Mouse (Mus musculus) small intestine, adult 2 months (tissue): ENCODE results near the gene Rnf19b. TPM values are rescaled to one million over a fixed set of nuclear protein-coding genes. Genes with fewer than 3 reads are reported as not detected.
A peak's percentile ranks its signal among the peaks of the same experiment; 100 is the strongest.

Source experiments
- H3K27ac ChIP-seq: fragments of 200-500 bp; 2 replicates; pipeline ENCODE4 v1.5.1; 2012; ENCODE audit warnings: low read depth, low read length, control low read depth, inconsistent platforms; ENCODE audit not compliant: insufficient read depth
- H3K27me3 ChIP-seq: fragments of 200-500 bp; 2 replicates; pipeline ENCODE4 v1.6.1; 2012; ENCODE audit warnings: mild to moderate bottlenecking, moderate library complexity, low read length, inconsistent platforms; ENCODE audit not compliant: control insufficient read depth, insufficient read depth
- H3K36me3 ChIP-seq: fragments of 200-500 bp; 2 replicates; pipeline ENCODE4 v1.6.1; 2012; ENCODE audit warnings: mild to moderate bottlenecking, low read length, control low read depth, inconsistent platforms; ENCODE audit not compliant: control insufficient read depth, insufficient read depth
- H3K4me1 ChIP-seq: fragments of 200-500 bp; 2 replicates; pipeline ENCODE4 v1.6.1; 2012; ENCODE audit warnings: low read length, inconsistent platforms, mixed read lengths; ENCODE audit not compliant: control insufficient read depth, insufficient read depth, insufficient read length
- H3K4me3 ChIP-seq: fragments of 200-500 bp; 2 replicates; pipeline ENCODE4 v1.5.1; 2012; ENCODE audit warnings: low read depth, mild to moderate bottlenecking, control low read depth, inconsistent platforms, low read length, moderate library complexity
- CTCF ChIP-seq: fragments of 200-500 bp; IDR thresholded peaks from 2 replicates; pipeline ENCODE4 v1.5.1; 2012; ENCODE audit warnings: low read depth, mild to moderate bottlenecking, control low read depth, inconsistent platforms, low read length, moderate library complexity, mixed read lengths; ENCODE audit not compliant: insufficient replicate concordance, insufficient read length; ENCODE audit errors: extremely low read depth
- POLR2A ChIP-seq: fragments of 200-500 bp; IDR thresholded peaks from 2 replicates; pipeline ENCODE4 v1.6.1; 2012; ENCODE audit warnings: low read depth, mild to moderate bottlenecking, control low read depth, inconsistent platforms, low read length, moderate library complexity
- WGBS: fragments of 180-500 bp; shearing (Covaris S2); methylation state at CpG from one replicate; pipeline ENCODE4 v1.1.7; 2018; 5-methylcytosine and 5-hydroxymethylcytosine counted together
- polyA plus RNA-seq: library from polyadenylated mRNA; depleted of rRNA; stranded (reverse); fragments of >200 nt; gene quantifications from 2 replicates; pipeline ENCODE4 v1.2.3, GENCODE M21; 2012; rRNA removed

The Rnf19b gene
- polyA plus RNA-seq, result 99.3 and 218 TPM in 2 replicates

DNA sequence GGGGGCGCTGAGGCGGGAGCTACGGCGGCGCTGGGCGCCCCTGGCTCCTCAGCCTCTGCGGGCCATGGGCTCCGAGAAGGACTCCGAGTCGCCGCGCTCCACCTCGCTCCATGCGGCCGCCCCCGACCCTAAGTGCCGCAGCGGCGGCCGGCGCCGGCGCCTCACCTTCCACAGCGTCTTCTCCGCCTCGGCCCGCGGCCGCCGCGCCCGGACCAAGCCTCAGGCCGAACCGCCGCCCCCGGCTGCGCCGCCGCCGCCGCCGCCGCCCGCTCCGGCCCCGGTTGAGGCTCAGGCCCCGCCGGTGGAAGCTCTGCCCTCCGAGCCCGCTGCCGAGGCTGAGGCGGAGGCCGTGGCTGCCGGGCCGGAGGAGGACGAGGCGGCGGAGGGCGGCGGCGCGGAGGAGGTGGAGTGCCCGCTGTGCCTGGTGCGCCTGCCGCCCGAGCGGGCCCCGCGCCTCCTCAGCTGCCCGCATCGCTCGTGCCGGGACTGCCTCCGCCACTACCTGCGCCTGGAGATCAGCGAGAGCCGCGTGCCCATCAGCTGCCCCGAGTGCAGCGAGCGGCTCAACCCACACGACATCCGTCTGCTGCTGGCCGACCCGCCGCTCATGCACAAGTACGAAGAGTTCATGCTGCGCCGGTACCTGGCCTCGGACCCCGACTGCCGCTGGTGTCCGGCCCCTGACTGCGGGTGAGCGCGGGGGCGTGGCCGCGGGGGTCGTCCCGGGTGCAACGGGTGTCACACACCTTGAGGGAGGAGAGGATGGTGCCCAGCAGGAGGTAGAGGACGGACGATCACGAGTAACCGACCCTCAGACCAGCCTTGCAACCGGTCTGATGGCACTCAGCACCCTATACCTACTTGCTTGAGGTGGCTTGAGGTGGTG is at the start of gene Rnf19b:
TSS of gene Rnf19b (plus strand) at position 65 of the 886 bp plus-strand sequence.
- H3K27ac ChIP-seq, result peak within 1 kb of the TSS; percentile 45
- H3K4me1 ChIP-seq, result peaks cover 5% of the 10 kb centered on the region; the same call in 1 of the 2 replicates
- TF ChIP-seq POLR2A, result no peak
- no peak for TF ChIP-seq CTCF
- H3K4me3 ChIP-seq, result peak within 1 kb of the TSS; percentile 96
- under 1% methylated on average over 99 of the region's 107 CpGs for WGBS
- no peaks in the 10 kb centered on the region for H3K27me3 ChIP-seq
- peaks cover 3% of the 10 kb centered on the region; the same call in 1 of the 2 replicates for H3K36me3 ChIP-seq

DNA sequence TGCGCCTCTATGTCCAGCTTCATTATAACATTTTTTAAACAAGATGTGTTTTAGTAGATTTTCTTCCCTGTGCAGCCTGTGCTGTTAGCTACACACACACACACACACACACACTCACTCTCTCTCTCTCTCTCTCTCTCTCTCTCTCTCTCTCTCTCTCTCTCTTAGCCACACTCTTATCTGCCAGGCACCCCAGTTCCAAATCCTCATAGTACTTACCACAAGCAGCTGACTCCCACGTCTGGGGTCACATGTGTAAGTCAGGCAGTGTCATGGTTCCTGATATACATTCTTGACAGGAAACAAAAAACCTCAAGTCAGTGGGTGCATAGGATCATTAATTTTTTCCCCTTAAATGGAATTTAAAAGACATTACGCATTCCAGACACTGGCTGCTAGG is 49.4 kb upstream of the Rnf19b start:
- Histone ChIP-seq H3K4me1 (peaks cover 6% of the 10 kb centered on the region), H3K36me3 (peaks cover 60% of the 10 kb centered on the region), H3K27me3 (no peaks in the 10 kb centered on the region), H3K27ac (peak overlapping the region; percentile 14; the same call in 1 of the 2 replicates), H3K4me3 (no peak overlapping the region)
- TF ChIP-seq CTCF, result no peak
- no peak for TF ChIP-seq POLR2A
- 78% methylated on average over 3 of the region's 3 CpGs for WGBS

DNA sequence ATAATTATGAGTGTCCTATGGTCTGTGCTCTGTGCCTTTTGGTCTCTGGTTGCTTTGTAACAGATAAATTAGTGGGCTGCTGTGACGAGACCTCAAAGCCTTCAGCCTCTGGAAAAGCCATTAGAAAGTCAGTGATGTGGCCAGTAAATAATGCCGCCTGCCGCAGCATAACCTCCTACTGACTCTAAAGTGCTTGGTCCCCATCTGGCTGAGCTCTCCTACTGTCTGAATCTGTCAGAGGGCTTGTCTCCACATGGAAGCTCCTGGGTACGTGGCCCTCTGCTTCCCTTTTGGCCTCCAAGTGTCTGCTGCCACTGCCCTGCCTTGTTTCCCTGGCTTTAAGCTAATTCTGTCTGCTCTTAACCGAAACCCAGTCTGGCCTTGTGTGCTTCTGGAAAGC is 48.5 kb upstream of the Rnf19b start:
- WGBS, result 84% methylated on average over 5 of the region's 5 CpGs
- Histone ChIP-seq H3K27me3 (no peaks in the 10 kb centered on the region), H3K36me3 (peaks cover 56% of the 10 kb centered on the region), H3K27ac (peak overlapping the region; percentile 50), H3K4me1 (peaks cover 6% of the 10 kb centered on the region), H3K4me3 (no peak overlapping the region)
- TF ChIP-seq POLR2A (no peak), CTCF (no peak)

DNA sequence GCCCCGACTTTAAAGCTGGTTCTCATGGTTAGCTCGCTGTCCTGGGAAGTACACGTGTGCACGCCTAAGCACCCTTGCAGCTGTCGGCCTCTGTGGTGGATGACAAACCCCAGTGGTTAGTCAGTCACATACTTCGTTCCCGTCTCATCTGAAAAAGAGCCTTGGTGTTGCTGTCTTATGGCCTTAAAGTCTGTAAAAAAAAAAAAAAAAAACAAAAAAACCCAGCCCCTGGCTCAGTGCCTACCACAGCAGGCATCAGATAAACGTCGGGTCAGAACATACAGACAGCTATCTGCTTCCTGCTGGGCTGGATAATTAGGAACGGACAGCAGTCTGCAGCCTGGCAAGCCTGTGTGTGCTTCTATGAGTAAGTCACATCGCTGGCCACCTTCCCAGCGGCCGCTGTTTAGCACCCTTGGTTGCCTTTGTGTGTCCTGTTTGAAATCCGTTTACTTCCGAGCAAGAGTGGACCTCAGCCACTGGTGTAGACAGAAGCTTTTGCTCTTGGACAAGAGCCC is 46.4 kb upstream of the Rnf19b start:
- Histone ChIP-seq H3K27ac (peak overlapping the region; percentile 14), H3K27me3 (no peaks in the 10 kb centered on the region)
- TF ChIP-seq POLR2A (no peak), CTCF (no peak)

DNA sequence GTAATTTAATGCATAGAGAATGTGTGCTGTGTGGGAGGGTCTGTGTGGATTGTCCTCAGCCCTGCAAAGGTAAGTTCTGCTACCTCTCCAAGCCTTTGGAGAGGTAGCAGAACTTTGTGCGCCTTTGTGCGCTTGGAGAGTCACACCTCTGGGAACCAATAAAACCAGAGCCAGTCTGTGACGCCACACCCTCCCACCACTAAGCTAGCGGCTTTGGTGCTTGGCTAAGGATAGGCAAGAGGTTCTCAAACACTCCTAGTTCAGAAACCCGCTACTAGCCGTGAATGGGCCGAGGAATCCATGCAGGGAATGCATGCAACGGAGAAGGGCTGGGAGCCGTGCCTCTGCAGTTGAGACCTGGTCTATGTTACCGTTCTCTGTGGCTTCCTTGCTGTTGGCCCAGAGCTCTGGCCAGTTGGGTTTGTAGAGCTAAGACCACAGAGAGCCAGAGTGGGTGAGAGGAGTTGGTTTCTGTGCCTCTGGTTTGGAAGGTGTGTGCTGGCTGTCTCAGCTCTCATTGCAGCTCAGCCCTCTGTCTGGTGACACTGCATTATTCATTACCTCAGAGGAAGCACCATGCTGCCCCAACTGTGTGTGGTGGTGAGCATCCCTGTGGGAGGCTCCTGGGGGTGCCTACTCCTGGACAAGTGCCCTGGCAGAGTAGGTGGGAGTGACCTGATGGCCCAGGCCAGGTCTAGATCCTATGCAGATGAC is 44.8 kb upstream of the Rnf19b start:
- peaks cover 6% of the 10 kb centered on the region for H3K4me1 ChIP-seq
- TF ChIP-seq CTCF, result no peak
- TF ChIP-seq POLR2A, result no peak
- H3K36me3 ChIP-seq, result peaks cover 26% of the 10 kb centered on the region
- H3K4me3 ChIP-seq, result no peak overlapping the region
- no peaks in the 10 kb centered on the region for H3K27me3 ChIP-seq
- WGBS, result 60% methylated on average over 10 of the region's 10 CpGs
- peak overlapping the region; percentile 14; the same call in 1 of the 2 replicates for H3K27ac ChIP-seq

More for the DNA sequence above, 46.4 kb upstream of the Rnf19b start:
- Histone ChIP-seq H3K4me1 (peaks cover 6% of the 10 kb centered on the region), H3K4me3 (no peak overlapping the region), H3K36me3 (peaks cover 40% of the 10 kb centered on the region)
- 18% methylated on average over 15 of the region's 15 CpGs for WGBS

DNA sequence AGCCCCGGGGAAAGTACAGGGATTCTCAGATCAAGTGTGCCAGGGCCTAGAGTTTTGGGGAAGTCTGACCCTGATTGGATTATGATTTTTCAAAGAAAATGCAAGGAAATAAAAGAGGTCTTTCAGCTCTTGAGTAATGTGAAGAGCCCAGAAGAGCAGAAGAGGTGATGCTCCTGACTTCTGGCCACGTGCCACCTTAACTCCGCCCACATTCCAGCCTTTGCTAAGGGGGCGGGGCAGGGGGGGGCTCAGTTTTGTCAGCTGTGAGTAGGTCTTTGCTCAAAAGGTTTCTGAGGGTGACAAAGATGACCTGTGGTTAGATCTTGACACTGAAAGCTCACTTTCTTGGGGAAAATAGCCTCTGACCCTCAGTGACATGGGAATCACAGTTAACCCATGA is 41.7 kb upstream of the Rnf19b start:
- Histone ChIP-seq H3K27ac (no peak overlapping the region), H3K36me3 (peaks cover 2% of the 10 kb centered on the region; the same call in 1 of the 2 replicates), H3K4me3 (no peak overlapping the region), H3K27me3 (no peaks in the 10 kb centered on the region), H3K4me1 (peaks cover 9% of the 10 kb centered on the region)
- WGBS, result 13% methylated on average over 4 of the region's 4 CpGs
- TF ChIP-seq CTCF (no peak), POLR2A (no peak)
